Mouse (Mus musculus) c-Kit-positive CD71-negative TER-119-negative erythroid progenitor cells, embryonic 14.5 days (primary cell): ENCODE data around the gene Nrp2.

ENCODE experiments used
- DNase-seq: peaks from one replicate; pipeline ENCODE4 v3.0.0-alpha.2; 2013; ENCODE audit warnings: low read depth

Nrp2 gene

DNA sequence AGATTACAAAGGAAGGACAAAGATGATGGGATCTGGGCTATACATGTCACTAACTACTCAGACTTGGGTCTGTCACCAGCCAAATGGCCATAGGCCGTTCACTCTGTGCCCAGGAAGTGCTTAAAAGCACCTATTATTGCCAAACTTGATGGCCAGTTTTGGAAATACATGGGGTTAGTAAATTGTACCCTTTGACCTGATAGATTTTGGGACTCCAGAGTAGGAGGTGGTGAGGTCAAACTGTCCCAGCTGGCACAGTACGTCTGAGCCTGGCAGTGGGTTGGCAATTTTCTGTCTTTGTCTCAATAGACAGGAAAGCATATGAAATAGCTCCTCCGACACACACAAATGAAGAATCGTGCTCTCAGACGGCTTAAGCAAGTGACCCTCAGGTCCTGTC, 20.8 kb downstream of the Nrp2 start:
- no peak for DNase-seq

DNA sequence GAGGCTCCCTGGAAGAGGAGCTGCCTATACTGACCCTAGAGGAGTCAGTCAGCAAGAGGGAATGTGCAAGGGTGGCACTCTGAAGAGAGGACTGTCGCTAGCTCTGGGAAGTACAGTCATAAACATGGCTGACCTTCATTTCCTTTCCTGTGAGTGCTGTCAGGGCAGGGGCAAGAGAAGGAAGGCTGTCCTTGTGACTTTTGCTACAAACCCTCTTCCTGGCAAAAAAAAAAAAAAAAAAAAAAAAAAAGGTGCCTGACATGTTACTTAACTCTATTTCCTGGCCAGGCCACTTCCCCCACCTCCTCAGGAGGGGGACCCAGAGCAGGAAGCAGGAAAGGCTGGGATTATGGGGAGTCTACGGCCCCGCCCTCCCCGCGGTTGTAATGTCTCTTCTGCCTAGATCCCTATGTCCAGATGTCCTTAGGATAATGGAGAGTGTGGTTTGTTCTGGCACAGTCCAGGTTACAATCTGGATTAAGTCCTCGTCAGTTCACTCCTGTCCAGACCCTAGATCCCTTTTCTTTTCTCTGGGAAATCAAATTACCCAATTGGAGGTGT, 21.5 kb downstream of the Nrp2 start:
- no peak for DNase-seq

DNA sequence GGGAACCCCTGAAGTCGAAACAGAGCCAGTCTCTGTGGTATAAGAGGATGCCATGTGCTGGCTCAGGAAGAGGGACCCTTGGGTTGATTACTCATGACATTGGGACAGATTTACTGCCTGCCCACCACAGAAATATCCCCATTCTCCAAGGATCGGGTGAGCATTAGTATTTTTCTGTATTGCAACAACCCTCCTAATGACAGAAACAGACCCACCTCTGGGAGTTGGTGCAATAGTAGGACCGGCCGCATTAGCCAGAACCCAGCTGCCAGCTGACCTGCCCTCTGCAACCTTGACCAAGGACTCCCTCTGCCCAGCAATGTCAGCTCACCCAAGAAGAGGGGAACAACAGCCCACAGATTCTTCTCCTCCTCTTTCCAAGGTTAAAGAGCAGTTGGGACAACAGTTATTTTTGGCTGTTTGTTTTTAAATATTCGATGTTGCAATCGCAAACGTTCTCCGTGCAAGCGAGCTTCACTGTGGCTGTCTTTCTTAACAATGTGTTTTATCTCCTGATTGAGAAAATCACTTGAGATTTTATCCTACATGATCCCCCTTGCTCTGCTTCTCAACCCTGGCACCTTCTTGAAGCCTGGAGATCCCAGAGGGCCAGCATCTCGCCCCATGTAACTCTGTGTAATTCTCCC, 22.1 kb downstream of the Nrp2 start:
- DNase-seq: no peak

DNA sequence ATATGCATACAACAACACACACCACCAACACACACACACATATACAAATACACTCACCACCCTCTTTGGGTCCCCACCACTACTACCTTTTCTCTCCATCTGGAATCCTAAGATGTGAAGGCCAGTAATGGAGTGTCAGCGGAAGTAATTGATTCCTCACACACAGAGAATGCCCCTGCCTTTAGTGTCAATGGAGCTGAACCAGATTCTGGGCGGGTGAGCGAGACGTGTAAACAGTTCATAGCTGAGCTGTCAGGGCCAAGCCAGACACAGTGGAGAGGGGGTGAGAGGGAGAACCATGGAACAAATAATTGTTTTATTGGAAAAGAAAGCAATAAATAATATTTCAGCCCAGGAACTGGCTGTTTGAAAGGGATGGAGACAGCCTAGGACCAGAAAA, 24.1 kb downstream of the Nrp2 start:
- DNase-seq: no peak

DNA sequence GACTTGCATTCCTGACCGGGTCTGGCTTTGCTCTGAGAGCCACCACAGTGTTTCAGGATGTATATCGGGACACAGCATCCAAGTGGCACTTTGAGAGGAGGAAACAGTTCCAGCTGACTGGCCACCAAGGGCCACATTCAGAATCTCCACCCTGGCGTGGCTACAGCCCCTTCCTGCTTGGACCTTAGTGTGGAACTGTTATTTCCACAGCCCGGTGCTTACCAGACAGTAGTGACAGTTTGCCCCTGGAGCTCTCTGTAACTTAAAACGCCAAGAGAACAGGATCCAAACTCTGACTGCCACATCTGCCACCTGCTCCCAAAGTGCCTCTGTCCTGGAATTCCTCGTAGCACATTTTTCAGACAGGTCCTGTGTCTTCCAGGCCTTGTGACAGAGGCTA, 25.3 kb downstream of the Nrp2 start:
- DNase-seq: no peak

DNA sequence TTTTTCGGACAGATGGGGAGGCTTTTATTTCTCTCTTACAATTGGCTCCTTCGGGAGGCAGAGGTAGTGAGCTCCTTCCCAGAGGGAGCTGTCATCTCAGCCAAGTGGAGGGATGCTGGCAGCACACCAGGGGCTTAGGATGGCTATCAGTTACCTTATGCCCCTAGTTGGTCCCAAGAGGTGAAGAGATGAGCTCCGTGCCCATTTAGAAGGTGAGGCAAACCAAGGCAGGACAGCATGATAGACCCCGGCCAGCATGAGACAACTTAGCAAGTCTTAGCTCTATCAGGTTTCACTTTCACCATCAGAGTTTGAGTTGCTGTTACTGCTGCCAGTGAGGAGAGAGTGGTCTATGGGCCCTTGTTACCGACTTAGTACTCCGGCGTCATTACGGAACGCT, 25.8 kb downstream of the Nrp2 start:
- DNase-seq: no peak

DNA sequence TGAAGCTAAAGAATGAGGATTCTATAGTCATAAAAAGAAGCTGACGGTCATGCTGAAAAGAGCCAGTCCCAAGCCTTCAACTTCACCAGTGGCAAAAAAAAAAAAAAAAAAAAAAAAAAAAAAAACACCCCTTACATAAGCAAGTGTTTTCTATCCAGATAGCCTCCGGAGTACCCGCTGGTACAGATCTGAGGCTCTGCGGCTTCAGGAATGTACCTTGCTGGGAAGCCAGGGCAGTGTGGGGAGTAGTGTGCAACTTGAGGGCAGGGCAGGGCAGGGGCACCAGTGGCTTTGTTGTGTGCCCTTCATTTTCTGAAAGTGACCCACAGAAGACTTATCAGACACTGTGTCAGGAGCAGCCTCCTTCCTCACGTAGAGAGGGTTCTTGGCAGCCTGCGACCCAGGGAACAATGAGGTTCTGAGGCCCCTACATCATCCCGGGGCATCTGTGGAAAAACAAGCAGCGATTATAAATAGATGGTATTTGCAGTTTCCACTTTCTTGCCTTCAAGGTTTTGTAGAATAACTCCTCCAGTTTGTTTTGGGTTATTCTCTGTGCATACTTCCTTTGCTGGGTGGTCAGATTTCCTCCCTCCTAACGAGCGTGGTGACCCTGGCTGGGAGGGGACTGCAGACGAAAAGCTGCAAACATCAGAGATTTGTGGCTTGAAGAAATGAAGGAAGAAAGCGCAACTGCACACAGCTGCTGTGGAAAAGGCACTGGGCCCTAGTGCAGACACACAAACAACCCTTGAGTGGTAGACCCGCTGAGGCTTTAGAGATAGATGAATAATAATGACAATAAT, 26.5 kb downstream of the Nrp2 start:
- no peak for DNase-seq

DNA sequence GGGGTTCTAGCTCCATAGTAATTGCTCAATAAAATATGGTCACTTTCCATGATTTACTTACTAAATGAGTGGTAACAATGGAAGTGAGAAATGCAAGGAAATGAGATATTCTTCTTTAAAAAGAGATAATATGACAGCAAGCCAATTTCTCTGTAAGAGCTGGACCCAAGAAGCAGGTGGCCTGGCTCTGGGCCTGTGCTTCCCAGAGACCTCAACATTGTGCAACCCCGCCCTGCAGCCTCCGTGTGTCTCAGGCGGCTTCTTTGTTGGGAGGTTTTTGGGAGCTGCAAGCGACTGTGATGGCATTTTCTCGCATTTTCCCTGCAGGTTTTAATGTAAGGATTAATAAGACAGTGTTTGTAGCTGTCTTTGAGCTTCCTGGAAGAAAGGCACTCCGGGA, 29.0 kb downstream of the Nrp2 start:
- no peak for DNase-seq

DNA sequence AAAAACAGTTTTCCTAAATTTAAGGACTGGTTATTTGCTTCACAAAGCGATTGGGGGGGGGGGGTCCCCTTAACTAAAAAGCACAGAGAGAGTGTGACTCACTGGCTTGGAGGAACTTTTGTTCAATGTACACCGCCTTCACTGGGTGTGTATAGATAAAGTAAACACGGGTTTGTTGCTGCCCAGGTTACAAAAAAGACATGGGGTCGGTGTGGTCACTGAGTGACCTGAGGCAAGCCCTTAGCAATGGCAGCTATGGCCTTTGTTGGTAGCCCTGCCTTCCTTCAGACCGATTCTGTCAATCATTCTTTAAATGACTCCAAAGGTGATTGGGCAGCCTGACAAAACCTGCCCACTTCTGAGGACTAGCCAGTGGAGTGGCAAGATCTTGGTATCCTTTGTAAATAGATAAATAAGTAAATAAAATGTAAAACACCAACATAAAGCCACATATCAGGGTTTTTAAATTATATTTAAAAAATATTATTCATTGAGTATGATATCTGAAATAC, 31.4 kb downstream of the Nrp2 start:
- DNase-seq: no peak

DNA sequence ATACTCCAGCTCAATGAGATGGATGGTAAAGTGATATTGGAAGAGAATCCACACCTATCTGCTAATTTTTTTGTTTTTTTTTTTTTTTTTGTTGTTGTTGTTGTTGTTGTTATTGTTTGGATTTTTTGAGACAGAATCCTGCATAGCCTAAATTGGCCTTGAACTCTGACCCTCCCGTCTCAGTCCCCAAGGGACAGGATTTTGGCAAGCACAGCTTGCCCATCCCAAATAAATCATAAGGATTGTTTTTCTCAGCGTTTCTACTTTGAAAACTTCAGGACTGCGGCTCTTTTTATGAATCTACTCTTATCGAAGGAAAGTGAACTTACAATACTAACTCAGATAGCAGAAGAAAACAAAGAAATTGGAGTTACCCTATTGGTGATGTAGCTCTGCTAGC, 31.9 kb downstream of the Nrp2 start:
- no peak for DNase-seq

DNA sequence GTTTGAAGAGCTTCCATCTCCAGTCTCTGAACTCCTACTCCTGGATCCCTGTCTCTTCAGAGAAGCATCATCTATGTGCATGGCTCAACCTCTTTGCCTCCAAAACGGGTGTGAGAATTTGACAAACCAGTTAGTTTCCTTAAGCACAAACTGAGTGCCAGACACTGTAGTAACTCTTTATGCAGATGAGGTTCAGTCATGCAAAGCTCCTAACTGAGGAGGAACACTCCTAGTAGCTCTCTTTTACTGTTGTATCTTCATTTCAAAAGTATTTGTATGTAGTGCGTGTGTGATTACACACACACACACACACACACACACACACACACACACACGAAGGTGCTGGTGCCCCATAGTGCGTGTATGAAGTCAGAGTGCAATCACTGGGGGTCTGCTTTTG, 32.8 kb downstream of the Nrp2 start:
- no peak for DNase-seq

DNA sequence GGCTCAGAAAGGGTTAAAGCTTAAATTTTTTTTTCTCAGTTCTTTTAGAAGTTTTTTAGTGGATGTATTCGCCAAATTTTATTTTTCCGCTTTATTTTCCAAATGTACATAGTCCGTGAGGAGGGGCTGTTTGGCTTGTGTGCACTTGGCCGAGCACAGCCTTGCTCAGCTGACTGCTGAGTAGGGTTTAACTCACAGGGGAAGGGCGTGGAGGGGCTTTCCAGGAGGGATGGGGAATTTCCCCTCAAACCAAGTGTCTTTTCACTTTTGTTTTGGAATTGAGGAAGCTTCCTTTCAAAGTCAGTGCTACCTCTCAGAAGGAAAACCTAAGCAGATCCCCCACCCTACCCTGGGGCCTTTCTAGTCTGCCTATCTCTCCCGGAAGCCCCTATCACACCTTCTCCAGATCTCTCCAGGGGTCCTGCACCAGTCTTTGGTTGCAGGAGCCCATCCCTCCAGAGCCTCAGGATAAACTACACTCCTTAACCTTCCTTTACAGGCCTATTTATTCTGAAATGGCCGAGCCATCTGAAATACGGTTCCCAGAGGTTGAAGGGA, 33.4 kb downstream of the Nrp2 start:
- no peak for DNase-seq

DNA sequence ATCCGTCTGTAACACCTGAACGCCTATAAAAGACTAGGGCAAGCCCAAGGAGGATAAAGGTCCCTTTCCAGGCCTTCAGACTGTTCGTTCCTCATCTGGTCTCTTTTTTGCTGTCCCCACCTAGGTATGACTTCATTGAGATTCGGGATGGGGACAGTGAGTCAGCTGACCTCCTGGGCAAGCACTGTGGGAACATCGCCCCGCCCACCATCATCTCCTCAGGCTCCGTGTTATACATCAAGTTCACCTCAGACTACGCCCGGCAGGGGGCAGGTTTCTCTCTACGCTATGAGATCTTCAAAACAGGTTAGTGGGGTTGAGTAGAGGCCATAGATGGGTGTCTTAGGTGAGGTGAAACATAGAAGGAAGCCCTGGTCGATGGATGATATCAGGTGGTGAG, 35.1 kb downstream of the Nrp2 start:
- DNase-seq: no peak

DNA sequence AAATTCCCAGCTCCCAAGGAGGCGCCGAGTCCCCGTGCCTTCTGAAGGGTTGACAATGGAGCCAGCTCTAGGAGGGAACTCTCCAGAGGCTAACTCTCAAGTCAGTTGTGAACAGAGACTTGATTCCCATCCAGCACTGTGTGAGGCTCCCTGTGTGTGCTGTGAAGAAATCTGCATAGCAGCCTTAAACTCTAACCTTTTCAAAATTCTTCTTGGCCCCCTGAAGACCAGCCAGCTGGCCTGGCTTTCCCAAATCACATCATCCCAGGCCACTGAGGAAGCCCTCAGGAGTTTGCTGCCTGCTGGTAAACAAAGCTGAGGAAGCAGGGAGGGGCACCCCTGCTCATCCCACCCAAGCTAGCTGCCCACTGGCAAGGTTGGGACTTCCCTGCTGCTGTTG, 39.0 kb downstream of the Nrp2 start:
- no peak for DNase-seq

DNA sequence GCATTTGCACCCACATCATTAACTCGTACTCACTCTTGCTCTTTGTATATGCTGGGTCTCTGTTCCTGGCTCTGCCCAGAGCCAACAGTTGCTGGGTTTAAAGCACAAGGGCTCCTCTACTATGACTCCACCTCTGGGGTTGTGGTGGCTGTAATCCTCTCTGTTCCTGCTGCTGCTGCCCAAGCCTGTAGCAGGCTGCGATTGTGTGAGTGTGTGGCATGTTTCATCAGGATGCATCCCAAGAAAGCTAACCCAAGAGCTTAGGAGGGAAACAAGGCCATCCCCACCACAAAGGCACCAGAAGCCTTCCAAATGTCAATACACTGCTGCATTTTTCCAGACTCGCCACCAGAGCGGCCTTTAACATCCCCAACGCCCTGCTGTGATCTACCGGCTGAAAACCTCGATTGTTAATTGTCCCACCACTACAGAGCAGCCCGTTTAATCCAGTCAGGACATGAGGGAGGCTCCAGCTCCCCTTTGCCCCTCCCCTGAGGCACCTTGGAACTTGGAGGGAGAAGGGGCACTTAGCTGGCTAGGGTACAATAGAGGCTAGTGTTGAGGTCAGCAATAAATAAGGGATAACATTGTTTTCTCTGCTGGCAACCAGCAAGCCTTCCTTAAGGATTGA, 40.1 kb downstream of the Nrp2 start:
- no peak for DNase-seq

DNA sequence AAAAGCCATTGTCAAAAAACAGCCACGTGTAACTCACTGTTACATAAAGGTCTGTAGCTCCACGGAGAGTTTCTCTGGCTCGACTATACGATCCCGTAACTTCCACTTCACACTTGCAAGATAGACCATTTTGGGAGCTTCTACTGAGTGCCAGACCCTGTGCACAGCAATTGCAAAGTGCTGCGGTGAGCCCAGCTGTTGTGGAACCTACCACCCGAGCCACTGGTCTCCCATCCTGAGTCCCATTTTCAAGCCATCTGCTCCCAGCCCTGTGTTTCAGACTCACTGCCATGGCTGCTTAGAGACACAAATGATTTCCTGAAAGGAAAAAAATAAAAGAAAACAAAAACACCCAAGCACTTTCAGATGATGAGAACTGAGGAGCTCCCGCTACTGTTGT, 42.8 kb downstream of the Nrp2 start:
- DNase-seq: no peak

DNA sequence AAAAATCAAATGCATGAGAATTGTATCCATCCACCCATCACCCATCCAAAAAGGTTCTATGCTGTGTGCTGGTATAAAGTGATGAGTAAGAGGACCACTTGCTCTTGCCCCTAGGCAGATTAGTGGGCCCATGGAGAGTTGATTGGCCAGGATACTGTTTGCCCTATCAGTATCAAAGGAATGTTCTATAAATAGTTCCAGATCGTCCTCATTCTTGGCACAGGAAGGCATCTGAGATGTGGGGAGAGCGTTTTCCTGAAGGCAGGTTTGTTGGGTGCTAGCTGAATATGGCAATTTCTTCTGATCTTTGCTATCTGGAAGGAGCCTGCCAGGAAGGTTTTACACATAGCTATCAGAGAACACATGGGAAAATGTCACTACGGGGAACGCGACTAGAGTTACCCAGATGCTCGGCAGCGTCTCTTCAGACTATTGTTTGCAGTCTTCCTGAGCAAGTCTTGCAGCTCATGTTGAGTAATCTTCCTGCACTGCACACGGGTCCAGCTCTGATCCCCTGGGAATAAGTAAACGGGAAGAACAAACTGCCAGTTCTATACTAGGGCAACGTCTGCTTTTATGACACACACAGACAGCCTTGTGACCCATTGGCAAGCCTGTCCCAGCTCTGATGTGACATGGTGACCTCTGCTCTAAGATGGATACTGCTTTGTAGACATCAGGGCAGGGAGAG, 44.5 kb downstream of the Nrp2 start:
- DNase-seq: no peak

DNA sequence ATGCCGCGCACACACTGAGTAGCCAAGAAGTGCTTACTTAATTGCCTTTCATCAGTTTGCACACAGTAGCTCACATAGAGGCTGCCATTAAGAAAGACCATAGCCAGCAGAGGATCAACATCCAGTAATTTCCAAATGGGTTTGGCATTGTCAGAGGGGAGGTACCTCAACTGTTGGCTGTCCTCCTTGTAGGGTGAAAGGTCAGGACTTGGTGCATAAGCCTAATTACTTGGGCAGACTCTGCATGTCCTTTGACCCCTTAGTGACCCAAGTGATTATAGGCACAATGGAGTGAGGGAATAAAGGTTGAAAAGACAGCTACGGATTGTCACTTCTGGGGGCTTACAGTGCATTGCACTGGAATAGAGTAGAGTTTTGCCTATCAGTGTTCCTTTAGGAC, 45.3 kb downstream of the Nrp2 start:
- DNase-seq: no peak

DNA sequence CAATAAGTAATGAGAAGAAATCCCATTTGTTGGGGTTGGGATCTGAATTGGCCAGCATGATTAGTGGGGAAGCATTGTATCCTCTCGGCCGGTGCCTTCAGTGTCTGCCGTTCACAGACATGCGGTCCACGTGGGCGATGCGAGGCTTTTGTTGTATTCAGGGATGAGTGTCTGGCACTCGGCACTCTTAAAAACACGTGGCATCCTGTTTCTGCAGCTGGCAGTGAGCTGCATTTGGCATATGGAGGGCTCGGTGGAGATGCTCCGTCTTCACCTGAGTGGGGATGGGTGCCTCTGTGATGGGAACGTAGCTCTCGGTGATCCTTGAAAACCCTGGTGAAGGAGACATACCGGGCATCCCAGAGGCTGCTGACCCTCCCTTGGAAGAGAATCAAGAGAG, 46.6 kb downstream of the Nrp2 start:
- DNase-seq: no peak

DNA sequence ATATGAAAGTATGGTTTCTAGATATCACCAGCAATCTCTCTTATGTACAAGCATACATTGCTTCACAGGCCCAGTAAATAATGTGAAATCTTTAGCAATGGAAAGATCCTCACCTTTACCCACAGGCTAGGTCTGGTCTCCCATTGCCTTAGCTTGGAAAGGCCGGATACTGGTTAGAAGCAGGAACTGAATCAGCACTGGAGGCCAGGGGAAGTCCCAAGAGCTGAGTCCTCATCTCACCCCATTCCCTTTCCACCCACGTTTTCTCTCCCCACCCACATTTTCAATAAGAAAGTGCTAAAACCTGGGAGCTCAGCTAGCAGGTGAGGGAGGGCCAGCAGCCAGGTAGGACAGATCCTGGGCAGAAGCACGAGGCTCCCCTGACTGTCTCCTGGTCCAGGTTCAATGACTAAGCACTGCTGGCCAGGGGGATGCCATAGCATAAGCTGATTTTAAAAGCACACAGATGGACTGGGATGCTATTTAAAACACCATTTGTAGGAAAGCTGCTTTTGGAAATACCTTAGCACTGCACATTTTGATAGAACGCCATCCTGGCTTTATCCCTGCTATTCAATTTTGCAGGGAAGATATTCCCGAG, 47.4 kb downstream of the Nrp2 start:
- no peak for DNase-seq
